Mouse (Mus musculus): Measurements from ENCODE around the gene Susd1.

DNA sequence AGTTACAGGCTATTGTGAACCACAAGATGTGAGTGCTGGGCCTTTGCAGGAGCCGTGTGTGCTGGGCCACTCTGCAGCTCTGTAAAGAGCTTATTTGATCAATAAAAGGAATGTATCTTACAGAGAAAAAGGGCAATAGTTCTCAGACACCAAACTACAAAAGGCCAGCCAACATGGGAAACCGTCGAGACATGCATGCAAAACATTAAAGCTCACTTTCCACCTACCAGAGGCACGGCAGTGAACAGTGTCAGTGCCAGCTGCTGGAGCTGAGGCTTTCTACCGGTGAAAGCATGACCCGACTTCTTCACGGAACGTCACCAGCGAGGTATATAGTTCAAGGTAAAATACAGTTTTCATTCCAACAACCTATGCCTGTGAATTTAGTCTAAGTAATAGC, 127.8 kb downstream of the Susd1 start:
- TF ChIP-seq POLR2AphosphoS2 (IDR thresholded peaks at IDR 0.05; ENCODE audit: low read depth, low read length) (no peak), ZKSCAN1 (IDR thresholded peaks at IDR 0.05; ENCODE audit: borderline replicate concordance, low read depth, low read length) (no peak), TBP (conservative IDR thresholded peaks at IDR 0.05; ENCODE audit: low read depth, low read length) (no peak), EP300 (IDR thresholded peaks at IDR 0.05; ENCODE audit: low read length) (no peak), POLR2A (IDR thresholded peaks at IDR 0.05; ENCODE audit: low read depth, low read length) (no peak), CTCF (conservative IDR thresholded peaks at IDR 0.05 in 1 of 2, IDR thresholded peaks at IDR 0.05 in 1 of 2; ENCODE audit: low read depth in 2 of 2, low read length in 2 of 2) (no peak)
